Mouse (Mus musculus): ENCODE data around the gene Mt3. TPM values are rescaled to one million over a fixed set of nuclear protein-coding genes. Genes with fewer than 3 reads are reported as not detected.

Mt3 gene
- polyA plus RNA-seq, 1 experiment from 2014 or later: 3.6 TPM

DNA sequence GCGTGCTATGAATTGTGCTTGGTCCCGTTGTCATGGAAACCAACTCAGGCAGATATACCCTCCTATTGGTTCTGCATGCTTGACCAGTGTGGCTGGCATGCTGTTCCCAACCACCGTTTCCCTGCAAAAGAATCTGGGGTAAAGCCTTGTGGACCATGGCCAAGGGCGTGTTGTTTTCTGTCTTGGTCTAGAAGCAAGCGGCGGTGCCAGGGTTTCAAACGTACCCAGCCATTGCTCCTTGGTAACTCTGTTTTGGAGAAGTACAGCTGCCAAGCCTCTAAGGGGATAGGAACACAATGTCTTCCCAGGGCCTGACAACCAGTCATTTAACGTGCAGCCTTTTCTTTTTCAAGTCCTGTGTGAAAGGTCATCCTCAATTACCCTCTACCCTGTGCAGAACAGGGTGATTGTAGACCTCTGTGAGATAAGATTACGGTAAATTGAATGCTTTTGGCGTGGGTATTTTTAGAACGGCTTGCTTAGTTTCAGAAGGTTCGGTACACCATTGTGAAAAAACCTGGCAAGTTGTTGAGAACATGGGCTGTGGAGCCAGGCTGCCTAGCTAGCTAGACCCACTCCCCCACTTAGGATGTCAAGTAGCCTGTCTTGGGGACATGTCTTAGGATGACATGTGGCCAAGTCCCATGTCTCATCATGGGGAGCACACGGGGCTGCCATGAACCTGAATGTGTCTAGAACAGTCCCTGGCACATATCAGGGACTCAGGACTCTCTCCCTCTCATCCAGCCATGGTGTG is 37.0 kb downstream of the Mt3 start:
- Histone ChIP-seq H3K4me1 (peaks cover 11% of the 10 kb centered on the region; the same call in 1 of the 2 replicates), H3K36me3 (no peaks in the 10 kb centered on the region), H3K4me2 (no peak overlapping the region), H3K9me3 (no peaks in the 10 kb centered on the region), H3K9ac (no peak overlapping the region), H3K27me3 (replicated peaks) (0 out of 2 replicates have a peak, but pooled peaks cover 9% of the 10 kb centered on the region), H3K4me3 (replicated peaks) (no peak overlapping the region), H3K27ac (no peak overlapping the region)
- 65% methylated on average over 13 of the region's 13 CpGs for WGBS
- no peak for ATAC-seq (ENCODE audit: insufficient read depth, low FRiP score, low read depth)

DNA sequence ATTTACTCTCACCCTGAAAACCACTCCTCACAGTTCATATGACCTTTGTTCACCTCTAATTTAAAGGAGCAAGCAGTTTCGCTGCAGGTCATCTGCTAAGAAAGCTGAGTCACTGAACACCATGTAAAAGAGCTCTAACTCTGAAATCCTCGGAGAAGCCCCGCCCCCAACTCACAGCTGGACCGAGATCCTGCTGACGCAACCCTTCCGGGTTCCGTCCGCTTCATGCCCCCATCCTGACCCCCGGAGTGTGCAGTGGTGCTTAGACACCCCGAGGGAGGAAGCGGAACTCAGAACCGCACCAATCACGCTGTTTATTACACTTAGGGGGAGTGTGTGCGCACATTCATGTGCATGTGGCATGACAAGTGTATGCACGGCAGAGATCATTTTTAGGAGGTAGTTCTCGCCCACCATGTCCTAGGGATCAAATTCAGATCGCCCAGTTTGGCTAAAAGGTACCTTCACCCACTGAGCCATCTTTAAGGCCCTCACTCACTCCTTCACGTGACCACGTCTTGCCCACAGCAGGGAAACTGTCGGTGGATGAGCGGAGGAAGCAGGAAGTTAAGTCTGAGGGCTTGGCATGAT is 38.8 kb downstream of the Mt3 start:
- Histone ChIP-seq H3K9me3 (no peaks in the 10 kb centered on the region), H3K27me3 (replicated peaks) (0 out of 2 replicates have a peak, but pooled peaks cover 4% of the 10 kb centered on the region), H3K4me1 (peaks cover 8% of the 10 kb centered on the region; the same call in 1 of the 2 replicates), H3K4me3 (replicated peaks) (peak overlapping the region; percentile 35), H3K4me2 (peak overlapping the region; percentile 56), H3K36me3 (no peaks in the 10 kb centered on the region), H3K9ac (no peak overlapping the region), H3K27ac (no peak overlapping the region)
- peak; percentile 12; the same call in 1 of the 2 replicates for ATAC-seq (ENCODE audit: insufficient read depth, low FRiP score, low read depth)
- 21% methylated on average over 21 of the region's 21 CpGs for WGBS

- H3K4me3 ChIP-seq (replicated peaks): no peak overlapping the region
- no peak overlapping the region for H3K9ac ChIP-seq
- H3K36me3 ChIP-seq: no peaks in the 10 kb centered on the region
- no peaks in the 10 kb centered on the region for H3K9me3 ChIP-seq
- 59% methylated on average over 1 of the region's 1 CpGs for WGBS
- H3K4me1 ChIP-seq: 0 out of 2 replicates have a peak, but pooled peaks cover 8% of the 10 kb centered on the region
- H3K4me2 ChIP-seq: no peak overlapping the region
- H3K27me3 ChIP-seq (replicated peaks): no peaks in the 10 kb centered on the region
- ATAC-seq (ENCODE audit: insufficient read depth, low FRiP score, low read depth): no peak
- H3K27ac ChIP-seq: no peak overlapping the region
Observed at GRCm38 (mm10) chr8:94192926-94193325, 40.5 kb downstream of the Mt3 start.

GRCm38 (mm10) chr8:94194591-94195223 is 42.3 kb downstream of the Mt3 start:
- Histone ChIP-seq H3K9me3 (no peaks in the 10 kb centered on the region), H3K36me3 (no peaks in the 10 kb centered on the region), H3K4me3 (replicated peaks) (no peak overlapping the region), H3K27me3 (replicated peaks) (no peaks in the 10 kb centered on the region), H3K9ac (no peak overlapping the region), H3K4me1 (0 out of 2 replicates have a peak, but pooled peaks cover 10% of the 10 kb centered on the region), H3K4me2 (no peak overlapping the region), H3K27ac (no peak overlapping the region)
- WGBS: 83% methylated on average over 7 of the region's 7 CpGs
- no peak for ATAC-seq (ENCODE audit: insufficient read depth, low FRiP score, low read depth)

GRCm38 (mm10) chr8:94199202-94199869 is 46.9 kb downstream of the Mt3 start:
- Histone ChIP-seq H3K4me3 (replicated peaks) (no peak overlapping the region), H3K4me2 (no peak overlapping the region), H3K9ac (no peak overlapping the region), H3K4me1 (0 out of 2 replicates have a peak, but pooled peaks cover 2% of the 10 kb centered on the region), H3K9me3 (no peaks in the 10 kb centered on the region), H3K27me3 (replicated peaks) (no peaks in the 10 kb centered on the region), H3K27ac (no peak overlapping the region), H3K36me3 (no peaks in the 10 kb centered on the region)
- ATAC-seq (ENCODE audit: insufficient read depth, low FRiP score, low read depth): no peak; the same call in 1 of the 2 replicates
- 45% methylated on average over 10 of the region's 10 CpGs for WGBS

Other genes with a start within 250 kb of the Mt3 start
- gene Amfr, start 139.8 kb upstream of the Mt3 start, polyA plus RNA-seq (2015; fragmentation: Nextera tagmentation; extraction: Ambion mirVana): 48.6 and 51.4 TPM in 2 replicates
- 103 and 106 TPM in 2 replicates for gene Nudt21, start 115.6 kb upstream of the Mt3 start, polyA plus RNA-seq (2015; fragmentation: Nextera tagmentation; extraction: Ambion mirVana)
- 13.2 and 14.2 TPM in 2 replicates for gene Ogfod1, start 115.4 kb upstream of the Mt3 start, polyA plus RNA-seq (2015; fragmentation: Nextera tagmentation; extraction: Ambion mirVana)
- gene Bbs2, start 53.7 kb upstream of the Mt3 start, polyA plus RNA-seq (2015; fragmentation: Nextera tagmentation; extraction: Ambion mirVana): 10.9 and 11.0 TPM in 2 replicates
- gene Mt4, start 15.4 kb upstream of the Mt3 start, polyA plus RNA-seq (2015; fragmentation: Nextera tagmentation; extraction: Ambion mirVana): 0.66 and 0.92 TPM in 2 replicates
- 478 and 643 TPM in 2 replicates for gene Mt2, start 20.1 kb downstream of the Mt3 start, polyA plus RNA-seq (2015; fragmentation: Nextera tagmentation; extraction: Ambion mirVana)
- gene Mt1, start 26.5 kb downstream of the Mt3 start, polyA plus RNA-seq (2015; fragmentation: Nextera tagmentation; extraction: Ambion mirVana): 1,735 and 2,224 TPM in 2 replicates
- 66.1 and 77.3 TPM in 2 replicates for gene Nup93, start 62.0 kb downstream of the Mt3 start, polyA plus RNA-seq (2015; fragmentation: Nextera tagmentation; extraction: Ambion mirVana)
- 0.08 and 0.09 TPM in 2 replicates for gene Slc12a3, start 176.6 kb downstream of the Mt3 start, polyA plus RNA-seq (2015; fragmentation: Nextera tagmentation; extraction: Ambion mirVana)
- gene Herpud1, start 233.8 kb downstream of the Mt3 start, polyA plus RNA-seq (2015; fragmentation: Nextera tagmentation; extraction: Ambion mirVana): 144 and 158 TPM in 2 replicates